Mouse (Mus musculus): ENCODE results near the gene Kcnc1.

Kcnc1 gene

DNA sequence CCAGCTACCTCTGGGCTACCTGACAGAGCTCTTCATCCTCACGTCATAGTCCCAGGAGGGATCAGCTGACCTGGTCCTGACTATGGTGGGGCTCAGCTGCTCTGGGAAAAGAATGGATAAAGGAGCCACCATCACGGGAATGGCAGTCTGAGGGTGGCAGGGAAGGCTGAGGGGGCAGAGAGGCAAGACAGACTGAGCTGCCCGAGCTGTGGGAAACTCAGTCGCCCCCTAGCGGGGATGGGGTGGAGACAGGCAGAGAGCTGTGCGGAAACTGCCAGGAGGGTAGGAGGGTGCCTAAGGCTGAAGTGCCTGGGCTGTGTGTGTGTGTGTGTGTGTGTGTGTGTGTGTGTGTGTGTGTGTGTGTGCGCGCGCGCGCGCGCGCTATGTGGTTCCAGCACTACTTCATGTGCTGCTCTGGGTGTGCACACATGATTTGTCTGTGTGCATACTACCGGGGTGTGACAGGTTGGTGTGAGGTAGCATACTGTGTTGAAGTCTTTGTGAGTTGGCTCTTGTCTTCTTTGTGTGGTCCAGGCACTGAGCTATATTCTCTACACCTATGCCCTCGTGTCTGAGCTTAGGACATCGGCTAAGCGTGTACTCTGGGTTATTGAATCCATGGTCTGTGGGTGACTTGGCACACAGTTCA is 26.6 kb downstream of the Kcnc1 start:
- DNase-seq, result peak; percentile 86

DNA sequence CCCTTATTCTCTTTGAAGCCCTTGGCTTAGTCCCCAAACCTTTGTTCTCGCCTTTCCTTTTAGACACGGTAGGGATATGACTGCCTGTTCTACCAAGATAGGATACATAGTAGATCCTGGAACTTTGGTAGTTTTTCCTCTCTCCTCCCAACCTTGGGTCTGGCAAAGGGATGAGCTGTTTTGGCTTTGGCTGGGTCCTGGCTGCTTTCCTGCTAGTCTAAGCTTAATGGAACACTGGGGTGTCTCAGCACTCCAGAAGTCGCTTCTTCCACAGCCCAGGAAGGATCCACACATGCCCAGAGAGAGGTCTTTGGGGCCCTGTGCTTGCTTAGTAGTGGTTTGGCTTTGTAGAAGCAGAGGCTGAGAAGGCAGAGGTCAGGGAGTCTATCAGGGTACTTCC is 27.7 kb downstream of the Kcnc1 start:
- peak; percentile 53 to 63 for DNase-seq

DNA sequence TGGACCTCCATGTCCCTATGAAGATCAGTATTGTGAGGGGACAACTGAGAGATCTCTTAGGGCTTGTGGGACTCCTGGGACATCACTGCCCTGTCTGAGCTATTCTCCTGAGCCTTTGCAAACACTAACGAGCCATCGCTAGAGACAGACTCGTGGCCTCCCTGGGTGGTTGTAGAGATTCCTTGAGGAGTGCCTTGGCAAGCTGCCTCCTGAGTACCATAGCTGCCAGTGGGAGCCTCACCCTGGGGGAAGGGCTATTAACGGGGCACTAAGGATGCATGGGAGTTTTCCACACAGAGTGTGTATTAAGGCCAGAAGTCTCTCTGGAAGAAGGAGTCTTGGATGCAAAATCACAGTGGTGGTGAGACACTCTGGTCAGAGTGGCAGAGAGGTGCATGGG is 28.7 kb downstream of the Kcnc1 start:
- DNase-seq, result no peak

DNA sequence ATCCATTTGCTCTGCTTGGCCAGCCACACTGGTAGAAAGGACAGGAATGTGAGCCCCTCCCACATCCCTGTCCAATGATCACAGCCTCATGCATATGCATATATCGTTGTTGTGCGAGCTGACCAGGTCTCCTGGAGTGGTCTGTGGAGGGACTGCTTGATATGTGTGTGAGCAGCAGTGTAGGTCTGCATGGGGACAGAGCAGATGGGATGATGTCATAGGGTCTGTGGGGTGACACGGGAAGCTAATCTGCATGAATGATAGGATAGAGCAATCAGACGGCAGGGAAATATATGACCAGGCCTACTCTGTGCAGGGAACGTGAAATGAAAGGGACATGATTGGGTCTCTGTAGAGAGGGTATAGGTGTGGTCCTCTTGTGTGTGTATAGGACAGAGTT is 37.6 kb downstream of the Kcnc1 start:
- peak; percentile 63 to 64 for DNase-seq

DNA sequence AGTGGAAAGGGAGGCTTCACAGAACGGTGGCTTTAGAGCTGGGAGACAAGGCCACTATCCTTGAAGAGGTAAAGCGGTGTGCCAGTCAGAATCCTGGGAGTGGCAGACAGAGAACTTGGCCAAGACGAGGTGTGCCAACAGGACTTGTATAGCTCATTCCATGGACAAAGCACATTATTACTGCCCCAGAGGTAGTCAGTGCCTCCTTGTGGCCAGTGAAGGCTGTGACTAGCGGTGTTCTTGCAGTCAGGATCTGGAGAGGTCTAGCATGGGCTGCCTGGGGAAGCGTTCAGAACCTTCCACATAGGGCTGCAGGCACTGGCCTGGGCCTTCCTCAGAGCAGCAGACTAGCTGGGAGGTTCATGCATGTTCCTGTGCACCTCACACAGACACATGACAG is 39.5 kb downstream of the Kcnc1 start:
- no peak for DNase-seq

DNA sequence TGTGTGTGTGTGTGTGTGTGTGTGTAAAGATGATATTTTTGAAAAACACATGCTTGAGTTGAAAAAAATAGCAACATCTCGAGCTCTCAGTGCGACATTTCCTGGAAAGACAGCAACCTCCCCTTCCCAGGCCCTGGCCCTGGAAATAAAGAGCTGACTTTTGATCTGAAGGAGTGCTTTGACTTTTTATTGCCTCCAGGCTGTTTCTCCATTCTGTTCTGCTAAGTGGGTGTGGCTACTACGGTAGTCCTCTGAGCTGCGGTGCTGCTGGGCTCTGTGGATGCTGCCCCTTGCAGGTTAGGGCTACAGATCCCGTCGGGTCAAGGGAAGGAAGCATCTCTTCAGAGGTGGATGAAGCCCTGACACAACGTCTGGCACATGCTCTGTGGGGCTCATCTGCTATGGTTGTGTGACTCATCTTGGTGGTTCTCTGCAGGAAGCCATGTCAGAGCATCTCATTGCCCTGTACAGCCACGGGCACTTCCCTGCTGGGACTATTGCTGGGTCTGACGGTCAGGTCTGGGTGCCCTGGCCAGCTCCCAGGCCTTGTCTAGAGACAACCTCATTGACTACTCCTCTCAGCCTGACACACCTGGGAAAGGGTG is 42.3 kb downstream of the Kcnc1 start:
- no peak for DNase-seq

DNA sequence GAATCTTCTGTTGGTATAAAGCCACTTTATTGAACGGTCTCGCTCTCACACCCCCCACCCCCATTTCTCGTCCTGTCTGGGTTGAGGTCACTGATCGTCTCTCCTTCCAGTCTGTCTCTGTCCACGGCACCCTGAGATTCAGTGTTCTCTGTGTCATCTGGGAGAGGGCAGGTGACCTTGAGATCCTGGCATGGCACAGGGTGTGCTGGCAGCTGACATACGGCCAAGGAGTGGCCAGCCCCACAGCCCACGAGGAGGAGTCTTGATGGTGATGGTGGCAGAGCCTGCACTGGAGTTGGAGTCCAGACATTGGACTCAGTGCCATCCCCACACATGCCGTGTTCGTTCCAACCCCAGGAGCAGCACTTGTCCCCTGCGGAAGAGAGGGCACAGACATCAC is 46.9 kb downstream of the Kcnc1 start:
- DNase-seq, result peak in 1 of 2 experiments; percentile 51

DNA sequence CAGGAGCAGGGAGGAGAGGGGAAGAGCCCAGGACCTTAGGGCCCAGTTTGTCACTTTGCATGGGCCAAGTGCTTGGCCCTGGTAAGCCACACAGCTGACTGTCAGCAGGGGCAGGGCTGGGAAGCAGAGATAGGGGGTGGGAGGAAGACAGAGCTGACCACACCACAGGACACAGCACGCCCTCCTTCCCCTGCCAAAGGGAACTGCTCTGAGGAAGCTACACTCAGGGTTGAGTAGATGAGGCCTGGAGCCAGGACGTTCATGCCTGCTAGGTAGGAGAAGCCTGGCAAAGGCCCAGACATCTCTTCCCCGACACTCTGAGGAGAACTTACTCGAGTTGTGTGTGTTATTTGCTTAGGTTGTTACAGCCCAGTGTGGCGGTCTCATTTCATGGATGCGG is 49.6 kb downstream of the Kcnc1 start:
- peak; percentile 84 to 88 for DNase-seq

DNA sequence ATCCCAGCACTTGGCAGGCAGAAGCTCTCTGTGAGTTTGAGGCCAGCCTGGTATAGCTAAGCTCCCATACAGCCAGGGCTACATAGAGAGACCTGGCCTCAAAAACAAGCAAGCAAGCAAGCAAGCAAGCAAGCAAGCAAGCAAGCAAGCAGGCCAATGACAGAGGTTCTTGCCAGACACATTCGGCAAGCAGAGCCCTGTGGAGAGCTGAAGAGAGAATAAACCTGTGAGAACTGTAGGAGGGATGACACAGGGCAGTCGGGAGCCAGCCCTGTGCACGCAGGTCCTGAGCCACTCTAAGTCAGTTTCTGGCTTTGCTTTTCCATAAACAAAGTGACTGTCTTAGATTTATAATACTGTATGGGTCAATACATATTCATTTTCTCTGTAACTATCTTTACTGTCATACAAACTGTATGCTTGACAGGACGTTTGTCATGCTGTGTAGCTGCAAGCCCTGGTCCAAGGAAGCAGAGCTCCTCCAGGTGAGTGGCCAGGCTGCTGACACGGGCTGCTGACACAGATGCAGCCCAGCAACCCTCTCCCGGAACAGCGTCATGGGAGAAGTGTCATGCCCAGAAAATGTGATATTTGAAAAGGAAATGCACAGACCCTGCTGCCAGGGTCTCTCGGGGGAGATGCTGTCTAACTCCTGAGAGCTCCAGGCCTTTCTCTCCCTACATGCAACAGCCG is 51.3 kb downstream of the Kcnc1 start:
- DNase-seq, result peak; percentile 64 to 72

DNA sequence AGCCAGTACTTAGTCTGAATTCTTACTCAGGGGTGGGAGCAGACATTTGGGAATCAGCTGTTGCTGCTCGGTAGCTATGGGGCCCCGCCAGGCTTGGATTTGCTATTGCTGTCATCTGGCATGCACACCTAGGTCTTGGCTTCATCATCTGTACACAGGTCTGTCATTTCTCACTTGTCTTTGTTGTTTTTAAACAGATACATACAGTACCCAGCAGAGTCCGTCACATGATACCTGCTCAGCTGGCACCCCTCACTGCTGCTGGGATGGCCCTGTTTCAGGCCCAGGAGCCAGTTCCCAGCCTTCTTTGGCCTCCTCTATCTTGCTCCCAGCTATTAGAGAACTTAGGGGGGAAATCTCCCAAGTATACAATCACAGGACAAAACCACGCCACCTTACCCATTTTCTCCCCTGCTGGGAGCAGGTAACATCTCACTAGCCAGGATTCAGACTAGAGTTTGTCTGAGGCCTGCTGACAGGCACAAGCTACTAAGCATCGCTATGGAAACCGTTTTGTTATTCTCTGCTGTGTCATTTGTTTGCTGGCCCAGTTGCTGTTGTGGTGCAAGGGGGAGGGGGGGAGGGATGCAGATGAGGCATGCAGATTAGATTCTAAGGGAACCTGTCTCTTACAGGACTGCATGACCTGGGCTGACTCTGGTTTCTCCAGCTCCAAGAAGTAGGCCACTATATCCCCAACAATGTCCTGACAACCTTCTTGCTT is 52.8 kb downstream of the Kcnc1 start:
- DNase-seq, result peak; percentile 45 to 52

DNA sequence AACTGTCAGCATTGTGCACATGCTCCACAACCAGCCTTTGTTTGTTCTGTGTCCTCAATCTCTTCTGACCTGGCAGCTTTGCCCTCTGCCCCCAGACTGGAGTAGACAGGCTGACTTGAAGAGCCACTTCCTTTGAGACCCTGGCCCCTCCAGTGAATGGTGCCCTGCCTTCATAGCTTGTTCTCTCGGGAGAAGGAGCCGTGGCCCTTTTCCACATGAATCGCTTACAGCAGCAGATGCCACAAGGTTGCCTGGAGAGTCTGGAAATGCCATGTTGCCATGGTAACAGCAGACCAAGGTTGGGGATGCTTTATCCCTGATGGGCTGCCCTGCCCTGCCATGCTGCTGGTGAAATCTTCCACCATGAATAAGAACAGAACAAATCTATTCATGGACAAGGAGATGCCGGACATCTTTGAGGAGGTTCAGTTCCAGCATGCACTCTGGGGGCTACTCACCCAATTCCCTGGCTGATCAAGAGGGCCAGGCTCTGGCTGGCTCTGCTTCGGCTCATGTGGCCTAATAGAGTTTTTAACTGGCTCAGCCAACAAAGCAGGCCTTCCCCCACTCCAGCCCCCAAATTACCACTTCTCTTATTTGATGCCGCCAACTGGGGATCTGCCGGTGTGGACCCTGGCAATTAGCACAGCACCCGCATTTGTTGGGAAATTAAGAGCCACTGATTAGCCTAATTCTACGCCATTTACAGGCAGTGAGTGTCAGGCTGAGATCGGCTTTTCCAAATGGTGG is 57.8 kb downstream of the Kcnc1 start:
- DNase-seq, result peak; percentile 88 to 90

DNA sequence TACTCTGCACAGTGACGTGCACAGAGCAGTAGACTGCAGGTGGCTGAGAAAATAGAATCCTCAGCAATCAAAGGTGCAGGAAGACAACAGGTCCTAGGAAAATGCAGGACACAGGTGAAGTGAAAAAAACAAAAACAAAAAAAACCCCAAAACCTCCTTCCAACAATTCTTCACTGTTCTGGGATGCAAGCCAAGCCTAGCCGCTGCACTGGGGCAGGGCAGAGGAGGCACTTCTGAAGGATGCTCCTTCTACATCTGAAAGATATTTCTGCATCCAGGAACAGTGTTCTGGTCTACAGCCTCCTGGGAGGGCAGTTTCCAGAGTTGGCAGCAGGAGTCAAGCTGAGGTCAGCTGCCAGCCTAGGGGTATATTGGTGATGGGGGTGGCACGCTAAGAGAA is 61.6 kb downstream of the Kcnc1 start:
- peak in 1 of 2 experiments; percentile 53 for DNase-seq

DNA sequence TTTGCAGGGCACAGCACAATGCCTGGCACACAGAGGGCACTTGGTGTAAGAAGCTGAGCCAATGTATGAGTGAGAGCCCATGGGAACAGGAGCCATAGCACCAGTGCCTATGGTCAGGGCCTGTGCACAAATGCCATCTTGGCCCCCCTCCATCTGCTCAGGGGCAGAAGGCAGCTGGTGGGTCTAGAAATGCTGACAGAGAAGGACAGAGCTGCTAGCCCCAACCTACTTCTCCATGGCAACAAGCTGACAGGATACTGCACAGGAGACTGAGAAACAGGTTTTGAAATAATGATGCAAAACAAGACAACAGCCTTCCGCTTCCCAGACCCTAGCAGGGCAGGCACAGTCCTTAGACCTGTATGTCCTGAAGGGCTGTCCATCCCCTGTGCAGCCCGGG is 62.9 kb downstream of the Kcnc1 start:
- peak; percentile 91 to 95 for DNase-seq

DNA sequence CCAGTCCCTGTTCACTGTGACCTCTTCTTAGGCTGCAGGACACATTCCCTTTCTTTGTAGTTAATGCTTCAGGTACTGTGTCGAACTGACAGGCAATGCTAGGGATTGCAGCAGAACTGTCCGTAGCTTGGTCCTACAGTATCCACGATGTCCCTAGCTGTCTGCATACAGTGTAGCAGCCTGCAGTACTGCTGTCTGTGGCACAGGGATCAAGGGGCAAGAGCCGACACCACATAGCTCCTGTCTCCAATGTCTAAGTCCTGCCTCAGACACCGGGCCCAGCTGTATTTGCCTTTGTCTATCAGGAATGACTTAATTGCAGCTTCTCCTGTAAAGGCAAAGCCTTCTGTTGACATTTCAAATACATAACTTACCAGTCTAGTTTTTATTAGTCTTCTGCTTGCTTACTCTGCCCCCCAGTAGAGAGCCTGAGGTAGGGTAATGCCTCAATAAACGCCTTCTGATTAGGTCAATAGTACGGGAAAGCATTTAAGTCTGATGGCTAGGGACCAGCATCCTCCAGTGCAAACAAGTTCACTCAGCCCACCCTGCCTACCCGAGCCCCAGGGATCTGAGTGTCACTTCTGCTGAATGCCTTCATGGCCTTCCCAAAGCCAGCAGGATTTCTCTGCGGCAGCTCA is 63.4 kb downstream of the Kcnc1 start:
- DNase-seq, result no peak

DNA sequence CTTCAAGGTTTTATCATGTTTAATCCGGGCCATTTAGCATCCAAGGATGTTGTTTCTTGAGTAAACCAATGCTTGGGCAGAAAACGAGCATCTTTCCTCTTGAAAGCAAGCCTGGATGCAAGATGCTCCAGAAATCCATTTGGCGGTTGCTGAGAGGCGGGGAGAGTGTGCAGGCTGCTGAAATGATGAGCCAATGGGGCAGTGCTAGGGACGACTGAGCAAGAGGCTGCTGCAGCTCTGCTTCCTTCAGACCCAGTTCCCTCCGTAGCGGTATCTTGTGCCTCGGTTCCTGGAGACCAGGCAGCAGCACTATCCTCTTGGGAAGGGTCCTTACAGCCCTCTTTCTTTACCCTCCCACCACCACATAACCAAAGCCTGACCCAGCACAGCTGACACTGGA is 66.0 kb downstream of the Kcnc1 start:
- DNase-seq, result no peak

DNA sequence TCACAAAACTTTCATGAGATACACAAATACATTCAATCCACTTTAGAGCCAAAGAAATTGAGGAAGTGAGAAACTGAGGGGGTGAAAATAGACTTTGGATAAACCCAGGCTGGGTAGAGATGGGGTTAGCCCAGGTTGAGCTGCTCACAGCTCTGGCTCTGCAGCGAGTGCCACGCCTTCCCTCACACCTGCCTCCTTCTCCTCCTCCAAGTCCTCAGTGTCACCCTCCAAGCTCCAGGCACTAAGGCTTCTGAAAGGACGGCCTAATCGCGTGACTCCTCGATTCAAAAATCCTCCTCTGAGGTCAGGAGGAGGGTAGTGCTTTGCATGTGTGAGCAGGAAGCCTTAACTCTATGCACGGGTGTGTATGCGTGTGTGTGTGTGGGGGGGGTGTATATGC is 66.8 kb downstream of the Kcnc1 start:
- no peak for DNase-seq

DNA sequence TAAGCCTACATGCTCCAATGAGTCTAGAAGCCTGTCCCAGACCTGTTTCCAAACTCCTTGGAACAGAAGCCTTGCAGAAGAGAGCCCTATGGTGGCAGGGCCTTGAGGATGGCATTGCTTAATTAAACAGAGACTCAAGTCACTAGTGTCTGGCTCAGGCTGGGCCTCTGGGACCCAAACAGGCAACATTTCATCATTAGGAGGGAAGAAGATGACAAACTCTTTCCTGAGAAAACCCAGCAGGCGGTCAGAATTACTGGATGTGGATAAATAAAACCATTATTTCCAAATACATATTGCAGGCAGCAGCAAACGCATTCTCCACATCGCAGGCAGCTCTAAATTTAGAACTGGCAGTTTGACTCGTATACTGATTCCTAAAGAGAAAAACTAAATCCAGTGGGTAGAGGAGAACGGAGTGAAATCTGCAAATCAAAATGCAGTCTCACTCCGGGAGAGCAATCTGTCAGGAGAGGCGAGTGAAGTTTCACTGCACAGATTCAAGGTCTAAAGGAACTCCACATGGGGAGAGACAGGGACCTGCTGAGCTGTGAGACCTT is 70.2 kb downstream of the Kcnc1 start:
- no peak for DNase-seq

DNA sequence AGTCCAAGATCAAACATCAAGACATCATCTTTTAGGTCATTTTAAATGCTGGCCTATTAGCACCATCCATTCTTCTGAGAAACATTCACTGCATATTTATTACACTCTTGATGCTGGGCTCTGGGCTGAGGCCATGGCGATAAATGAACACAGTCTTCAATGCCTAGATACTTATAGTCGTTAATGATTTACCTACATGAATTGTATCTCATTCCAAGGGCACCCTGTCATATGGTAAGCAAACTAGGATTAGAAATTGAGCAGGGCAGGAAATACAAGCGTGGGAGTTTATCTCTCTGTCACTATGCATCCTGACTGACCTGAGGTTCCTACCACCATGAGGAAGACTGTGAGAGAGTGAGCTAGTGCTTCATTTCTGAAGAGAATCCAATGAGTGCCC is 73.2 kb downstream of the Kcnc1 start:
- no peak for DNase-seq

DNA sequence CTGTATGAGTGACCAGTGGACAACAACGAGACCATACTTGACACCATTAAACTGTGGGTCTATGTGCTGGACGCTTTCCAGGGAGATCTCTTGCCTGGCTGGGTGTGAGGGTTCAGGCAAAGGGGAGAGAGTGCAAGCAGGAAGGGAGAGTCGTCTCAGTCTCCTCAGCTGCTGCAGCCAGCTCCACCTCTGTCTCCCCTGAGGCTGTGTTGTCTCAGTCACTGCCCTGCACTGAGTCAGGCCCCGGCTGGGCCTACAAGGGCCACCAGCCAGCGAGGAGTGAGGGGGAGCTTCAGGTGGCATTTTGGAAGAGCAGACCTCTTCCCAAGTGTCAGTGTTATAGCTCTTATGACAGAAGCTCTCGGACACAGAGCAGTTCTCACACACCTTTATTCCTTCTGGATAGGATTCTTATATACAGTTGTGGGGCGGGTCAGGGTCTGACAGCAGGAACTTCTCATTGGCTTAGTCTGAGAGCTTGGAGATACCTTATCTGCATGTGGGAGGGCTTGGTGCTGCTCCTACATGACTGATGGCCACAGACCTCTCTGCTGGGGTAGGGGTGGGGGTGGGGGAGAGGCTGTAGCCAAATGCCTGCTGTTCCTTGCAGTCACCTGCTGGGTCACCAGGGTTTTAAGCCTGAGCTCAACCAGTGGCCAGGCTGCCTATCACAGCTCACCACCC is 74.9 kb downstream of the Kcnc1 start:
- DNase-seq, result no peak

DNA sequence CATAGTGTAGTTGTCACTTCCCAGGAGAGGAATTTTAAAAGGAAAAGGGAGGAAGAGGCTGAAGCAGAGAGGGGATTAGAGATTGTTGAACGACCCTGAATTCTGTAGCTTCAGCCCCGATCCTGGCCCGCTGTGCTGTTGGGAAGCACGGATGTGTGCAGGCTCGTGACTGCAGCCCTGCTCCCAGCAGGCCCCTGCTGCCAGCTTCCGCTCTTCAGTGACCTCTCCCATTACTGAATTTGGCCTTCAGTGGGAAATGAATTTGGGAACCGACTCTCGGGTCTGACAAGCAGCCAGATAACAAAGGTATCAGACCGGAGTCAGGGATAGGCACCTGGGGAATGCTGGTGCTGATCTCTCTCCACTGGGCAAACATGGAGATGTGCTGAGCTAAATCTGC is 76.8 kb downstream of the Kcnc1 start:
- DNase-seq, result peak in 1 of 2 experiments; percentile 50

DNA sequence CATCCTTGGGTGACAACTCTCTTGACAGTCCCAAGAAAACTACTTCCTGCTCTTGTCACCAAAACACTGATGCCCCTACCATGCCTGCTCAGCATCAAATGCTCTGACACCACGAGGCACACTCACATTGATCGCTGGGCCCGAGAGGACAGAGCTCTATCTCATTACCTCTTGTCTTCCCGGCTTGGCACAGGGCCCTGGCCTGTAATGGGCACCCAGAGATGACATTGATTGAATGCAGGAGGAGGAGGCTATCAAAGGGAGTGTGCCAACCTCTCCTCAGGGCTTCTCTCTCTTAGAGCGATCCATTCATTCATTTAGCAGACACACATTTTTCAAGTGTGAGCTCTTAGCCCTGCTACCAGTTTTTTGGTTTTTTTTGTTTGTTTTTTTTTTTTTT is 79.2 kb downstream of the Kcnc1 start:
- peak; percentile 69 to 79 for DNase-seq
